Mouse (Mus musculus): ENCODE measurements around the gene Akirin1. TPM values are rescaled to one million over a fixed set of nuclear protein-coding genes. Genes with fewer than 3 reads are reported as not detected.

Akirin1 gene
- 42.5 and 48.7 TPM in 2 replicates for polyA plus RNA-seq (2015; fragmentation: Nextera tagmentation; extraction: Ambion mirVana)

DNA sequence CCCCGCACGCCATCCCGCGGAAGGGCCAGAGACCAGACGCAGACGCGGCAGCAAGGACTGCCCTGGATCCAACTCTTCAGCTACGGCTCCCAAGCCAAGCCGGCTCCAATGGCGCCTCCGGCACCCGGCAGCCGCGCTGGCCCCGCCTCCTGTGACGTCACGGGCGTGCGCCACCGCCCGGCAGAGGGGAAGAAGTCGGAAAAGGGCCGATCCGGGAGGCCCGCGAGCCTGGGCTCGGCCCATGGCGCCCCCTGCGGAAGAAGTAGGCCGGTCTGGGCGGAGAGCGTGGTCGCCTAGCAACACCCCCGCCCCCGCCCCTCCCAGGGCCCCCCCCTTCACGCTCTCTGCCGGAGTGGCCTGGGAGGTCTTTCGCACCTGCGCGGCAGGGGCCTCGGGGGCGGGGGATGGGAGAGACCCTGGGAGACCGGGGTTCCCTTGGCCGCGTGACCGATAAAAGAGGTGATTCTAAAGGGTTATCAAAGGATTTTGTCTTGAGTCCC, at the start of gene Akirin1:
Akirin1 (minus strand) TSS at position 194 of the 500 bp plus-strand sequence.
- Histone ChIP-seq H3K36me3 (no peaks in the 10 kb centered on the region), H3K9ac (peak within 1 kb of the TSS; percentile 85), H3K27me3 (no peaks in the 10 kb centered on the region), H3K4me1 (replicated peaks) (peaks cover 13% of the 10 kb centered on the region), H3K4me3 (peak within 1 kb of the TSS; percentile 72), H3K4me2 (peak within 1 kb of the TSS; percentile 86), H3K9me3 (replicated peaks) (no peaks in the 10 kb centered on the region), H3K27ac (peak within 1 kb of the TSS; percentile 90)
- 0% methylated on average over 42 of the region's 46 CpGs for WGBS
- peak; percentile 99 for ATAC-seq (replicated peaks; ENCODE audit: insufficient number of reproducible peaks, insufficient read depth, low FRiP score, low read depth)

DNA sequence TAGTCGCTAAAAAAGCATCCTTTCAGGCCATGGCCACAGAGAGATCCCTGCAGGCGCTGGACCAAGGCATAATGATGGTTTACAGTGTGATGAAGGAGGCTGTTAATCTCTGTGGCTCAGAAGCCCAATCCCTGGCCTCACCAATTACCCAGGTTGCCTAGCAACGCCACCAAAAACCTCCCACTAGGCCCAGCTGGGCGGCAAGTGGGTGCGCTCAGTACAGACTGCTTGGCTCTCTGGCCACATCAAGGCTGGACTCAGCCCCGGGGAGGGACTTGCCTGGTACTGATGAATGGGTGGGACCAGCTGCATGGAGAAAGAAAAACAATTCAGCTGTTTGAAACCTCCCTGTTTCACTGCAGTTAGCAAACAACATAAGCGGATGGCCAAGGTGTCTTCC, 47.7 kb upstream of the Akirin1 start:
- H3K27ac ChIP-seq: no peak overlapping the region
- no peak overlapping the region for H3K4me3 ChIP-seq
- no peaks in the 10 kb centered on the region for H3K9me3 ChIP-seq (replicated peaks)
- no peak overlapping the region for H3K9ac ChIP-seq
- no peaks in the 10 kb centered on the region for H3K27me3 ChIP-seq
- H3K36me3 ChIP-seq: no peaks in the 10 kb centered on the region
- WGBS: 60% methylated on average over 7 of the region's 7 CpGs
- ATAC-seq (replicated peaks; ENCODE audit: insufficient number of reproducible peaks, insufficient read depth, low FRiP score, low read depth): no peak
- no peak overlapping the region for H3K4me2 ChIP-seq
- no peaks in the 10 kb centered on the region for H3K4me1 ChIP-seq (replicated peaks)

DNA sequence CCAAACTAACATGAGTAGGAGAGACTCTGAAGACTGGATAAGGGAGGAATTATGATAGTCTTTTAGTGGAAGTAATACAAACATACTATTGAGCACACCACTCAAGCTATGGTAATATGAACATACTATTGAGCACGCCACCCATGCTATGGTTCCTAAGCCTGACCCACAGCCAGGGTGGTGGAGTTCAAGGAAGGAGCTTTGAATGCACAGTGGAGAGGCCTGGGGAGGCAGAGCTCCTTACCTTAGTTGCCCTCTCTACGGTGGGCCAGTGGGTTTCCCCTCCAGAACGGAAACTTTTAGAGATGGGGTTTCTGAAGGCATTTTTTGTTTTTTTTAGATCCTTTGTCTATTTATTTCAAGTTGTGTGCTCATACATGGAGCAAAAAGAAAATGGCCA, 47.3 kb upstream of the Akirin1 start:
- WGBS: 87% methylated on average over 3 of the region's 3 CpGs
- Histone ChIP-seq H3K9ac (no peak overlapping the region), H3K4me2 (no peak overlapping the region), H3K36me3 (no peaks in the 10 kb centered on the region), H3K4me1 (replicated peaks) (no peaks in the 10 kb centered on the region), H3K9me3 (replicated peaks) (no peaks in the 10 kb centered on the region), H3K27ac (no peak overlapping the region), H3K27me3 (no peaks in the 10 kb centered on the region), H3K4me3 (no peak overlapping the region)
- no peak for ATAC-seq (replicated peaks; ENCODE audit: insufficient number of reproducible peaks, insufficient read depth, low FRiP score, low read depth)

DNA sequence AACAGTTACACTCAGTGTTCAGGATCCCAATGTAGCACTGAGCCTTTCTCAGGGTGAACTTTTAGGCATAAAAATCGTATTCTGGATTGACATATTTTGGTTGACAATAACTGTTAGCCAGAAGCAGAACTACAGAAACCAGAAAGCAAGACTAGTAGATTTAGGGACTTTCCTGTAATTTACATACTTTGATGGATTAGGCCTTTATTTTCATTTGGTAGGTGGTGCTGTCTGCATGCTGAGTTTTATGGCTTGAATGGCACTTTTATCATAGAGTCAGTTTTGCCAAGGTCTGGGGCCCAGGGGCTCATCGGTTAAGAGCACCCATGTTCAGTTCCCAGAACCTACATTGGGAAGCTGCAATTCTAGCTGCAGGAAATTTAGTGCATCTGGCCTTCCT, 44.9 kb upstream of the Akirin1 start:
- no peak overlapping the region for H3K4me3 ChIP-seq
- no peak for ATAC-seq (replicated peaks; ENCODE audit: insufficient number of reproducible peaks, insufficient read depth, low FRiP score, low read depth)
- no peaks in the 10 kb centered on the region for H3K36me3 ChIP-seq
- H3K4me2 ChIP-seq: no peak overlapping the region
- no peaks in the 10 kb centered on the region for H3K9me3 ChIP-seq (replicated peaks)
- no peak overlapping the region for H3K9ac ChIP-seq
- H3K27me3 ChIP-seq: no peaks in the 10 kb centered on the region
- no peak overlapping the region for H3K27ac ChIP-seq
- no peaks in the 10 kb centered on the region for H3K4me1 ChIP-seq (replicated peaks)
- 74% methylated on average over 2 of the region's 2 CpGs for WGBS

DNA sequence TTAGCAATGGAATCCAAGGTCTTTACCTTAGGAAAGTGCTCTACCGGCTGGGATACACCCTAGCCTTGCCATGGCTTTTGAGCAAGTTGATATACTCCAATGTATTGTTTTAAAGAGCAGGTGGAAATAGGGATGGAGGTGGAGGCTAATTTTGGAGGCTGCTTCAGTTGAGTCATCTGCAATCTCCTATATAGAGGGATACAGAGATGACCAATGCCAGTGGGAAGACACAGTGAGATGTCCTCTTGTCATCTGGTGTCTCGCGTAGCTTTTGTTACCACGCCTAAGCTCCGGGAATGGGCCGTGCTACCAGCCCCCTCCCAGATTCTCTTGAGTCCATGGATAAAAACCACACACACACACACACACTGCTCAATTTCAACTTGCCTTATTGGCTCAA, 43.0 kb upstream of the Akirin1 start:
- WGBS: 96% methylated on average over 6 of the region's 6 CpGs
- no peaks in the 10 kb centered on the region for H3K27me3 ChIP-seq
- no peak overlapping the region for H3K4me2 ChIP-seq
- no peaks in the 10 kb centered on the region for H3K36me3 ChIP-seq
- no peaks in the 10 kb centered on the region for H3K9me3 ChIP-seq (replicated peaks)
- no peak overlapping the region for H3K9ac ChIP-seq
- no peak overlapping the region for H3K27ac ChIP-seq
- H3K4me3 ChIP-seq: no peak overlapping the region
- no peak for ATAC-seq (replicated peaks; ENCODE audit: insufficient number of reproducible peaks, insufficient read depth, low FRiP score, low read depth)
- H3K4me1 ChIP-seq (replicated peaks): peaks cover 4% of the 10 kb centered on the region

DNA sequence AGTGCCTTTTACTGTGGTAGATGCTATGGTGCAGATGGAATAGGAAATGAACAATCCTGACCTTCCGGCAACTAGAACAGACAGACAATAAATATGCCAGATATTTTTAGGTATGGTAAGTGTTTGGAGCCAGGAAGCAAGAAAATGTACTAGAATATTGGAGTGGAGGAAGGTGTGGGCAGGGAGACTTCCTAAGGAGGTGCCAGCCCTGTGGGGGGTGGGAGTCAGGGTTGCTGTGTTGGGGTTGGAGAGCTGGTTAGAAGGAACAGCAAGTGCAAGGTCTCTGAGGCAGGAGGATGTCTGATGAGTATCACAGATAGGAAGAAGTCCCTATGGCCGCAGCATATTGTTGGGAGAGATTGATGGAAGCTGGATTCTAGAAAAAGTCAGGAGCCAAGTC, 42.5 kb upstream of the Akirin1 start:
- H3K36me3 ChIP-seq: no peaks in the 10 kb centered on the region
- H3K27ac ChIP-seq: no peak overlapping the region
- H3K9me3 ChIP-seq (replicated peaks): no peaks in the 10 kb centered on the region
- H3K9ac ChIP-seq: no peak overlapping the region
- 63% methylated on average over 2 of the region's 2 CpGs for WGBS
- H3K4me1 ChIP-seq (replicated peaks): peaks cover 9% of the 10 kb centered on the region
- H3K4me3 ChIP-seq: no peak overlapping the region
- no peak overlapping the region for H3K4me2 ChIP-seq
- H3K27me3 ChIP-seq: no peaks in the 10 kb centered on the region
- ATAC-seq (replicated peaks; ENCODE audit: insufficient number of reproducible peaks, insufficient read depth, low FRiP score, low read depth): no peak

GRCm38 (mm10) chr4:123787191-123787985, 37.2 kb upstream of the Akirin1 start, which contains the start of gene Rhbdl2:
TSS of gene Rhbdl2 (plus strand) at chr4:123787874.
- Histone ChIP-seq H3K27me3 (no peaks in the 10 kb centered on the region), H3K4me2 (peak within 1 kb of the TSS; percentile 61), H3K9ac (peak within 1 kb of the TSS; percentile 21), H3K27ac (peak within 1 kb of the TSS; percentile 37), H3K4me1 (replicated peaks) (peaks cover 14% of the 10 kb centered on the region), H3K4me3 (peak within 1 kb of the TSS; percentile 31), H3K36me3 (no peaks in the 10 kb centered on the region), H3K9me3 (replicated peaks) (no peaks in the 10 kb centered on the region)
- peak; percentile 94 for ATAC-seq (replicated peaks; ENCODE audit: insufficient number of reproducible peaks, insufficient read depth, low FRiP score, low read depth)
- WGBS: 20% methylated on average over 12 of the region's 12 CpGs

- H3K9me3 ChIP-seq (replicated peaks): no peaks in the 10 kb centered on the region
- no peak overlapping the region for H3K4me3 ChIP-seq
- H3K36me3 ChIP-seq: no peaks in the 10 kb centered on the region
- no peak overlapping the region for H3K27ac ChIP-seq
- no peaks in the 10 kb centered on the region for H3K27me3 ChIP-seq
- H3K4me1 ChIP-seq (replicated peaks): no peaks in the 10 kb centered on the region
- ATAC-seq (replicated peaks; ENCODE audit: insufficient number of reproducible peaks, insufficient read depth, low FRiP score, low read depth): no peak
- H3K4me2 ChIP-seq: no peak overlapping the region
- H3K9ac ChIP-seq: no peak overlapping the region
- 70% methylated on average over 4 of the region's 4 CpGs for WGBS
Measured at GRCm38 (mm10) chr4:123768234-123768633, 18.1 kb upstream of the Akirin1 start.

DNA sequence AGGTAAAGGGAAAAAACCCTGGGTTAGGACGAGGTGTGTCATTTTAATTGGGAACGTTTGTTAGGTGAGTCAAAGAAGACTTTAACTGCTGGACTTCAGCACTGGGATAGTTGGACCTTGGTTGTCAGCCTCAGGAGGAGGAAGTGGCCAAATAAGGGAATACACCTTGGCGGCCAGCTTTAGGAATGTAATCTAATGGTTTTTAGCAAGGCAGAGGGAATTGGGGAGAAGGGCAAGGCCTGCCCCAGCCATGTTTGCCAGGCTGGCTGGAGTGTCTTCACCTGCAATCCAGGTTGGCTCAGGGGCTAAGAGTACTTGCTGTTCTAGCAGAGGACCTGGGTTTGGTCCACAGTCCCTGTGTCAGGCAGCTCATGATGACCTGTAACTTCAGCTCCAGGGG, 17.7 kb upstream of the Akirin1 start:
- Histone ChIP-seq H3K9ac (no peak overlapping the region), H3K9me3 (replicated peaks) (no peaks in the 10 kb centered on the region), H3K4me1 (replicated peaks) (no peaks in the 10 kb centered on the region), H3K4me2 (no peak overlapping the region), H3K27ac (no peak overlapping the region), H3K36me3 (no peaks in the 10 kb centered on the region), H3K27me3 (no peaks in the 10 kb centered on the region), H3K4me3 (no peak overlapping the region)
- no peak for ATAC-seq (replicated peaks; ENCODE audit: insufficient number of reproducible peaks, insufficient read depth, low FRiP score, low read depth)
- WGBS: 64% methylated on average over 3 of the region's 3 CpGs

DNA sequence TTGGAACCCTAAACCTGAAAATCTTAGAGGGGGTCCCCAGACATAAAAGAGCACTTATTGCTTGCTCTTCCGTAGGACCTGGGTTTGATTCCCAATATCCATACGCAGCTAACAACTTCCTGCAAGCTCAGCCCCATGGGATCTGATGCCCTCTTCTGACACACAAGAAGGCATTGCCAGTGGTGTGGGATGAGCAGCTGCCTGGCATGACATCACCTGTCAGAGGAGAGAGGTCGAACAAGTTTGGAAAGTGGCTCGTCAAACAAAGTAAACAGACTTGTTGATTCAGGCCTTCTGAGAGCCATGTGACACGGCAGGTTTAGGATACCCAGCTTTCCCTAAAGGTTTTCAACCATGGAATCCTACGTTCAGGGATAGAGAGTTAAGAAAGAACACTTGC, 14.9 kb upstream of the Akirin1 start:
- Histone ChIP-seq H3K4me1 (replicated peaks) (no peaks in the 10 kb centered on the region), H3K36me3 (no peaks in the 10 kb centered on the region), H3K9ac (no peak overlapping the region), H3K4me2 (no peak overlapping the region), H3K27ac (no peak overlapping the region), H3K27me3 (no peaks in the 10 kb centered on the region), H3K4me3 (no peak overlapping the region), H3K9me3 (replicated peaks) (no peaks in the 10 kb centered on the region)
- no peak for ATAC-seq (replicated peaks; ENCODE audit: insufficient number of reproducible peaks, insufficient read depth, low FRiP score, low read depth)
- 65% methylated on average over 6 of the region's 6 CpGs for WGBS

DNA sequence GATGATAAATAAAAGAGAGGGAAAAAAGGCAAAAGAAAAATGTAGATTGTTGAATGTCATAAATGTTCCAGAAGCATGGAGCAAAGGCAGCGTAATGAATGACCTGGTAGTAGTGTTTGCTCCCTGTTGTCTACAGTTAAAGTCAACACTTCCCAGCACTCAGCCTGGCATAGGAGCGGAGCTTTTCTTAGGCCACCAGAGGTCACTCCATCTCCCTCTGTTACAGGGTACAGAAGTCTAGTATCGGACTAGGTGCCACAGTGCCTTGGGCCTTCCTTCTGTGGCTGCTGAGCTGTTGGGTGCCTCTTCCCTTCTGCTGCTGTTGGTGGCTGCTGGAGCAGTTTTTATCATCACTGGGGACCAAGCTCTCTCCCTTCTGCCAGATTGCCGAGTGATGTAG, 8.2 kb upstream of the Akirin1 start:
- Histone ChIP-seq H3K9ac (no peak overlapping the region), H3K4me1 (replicated peaks) (no peaks in the 10 kb centered on the region), H3K27me3 (no peaks in the 10 kb centered on the region), H3K27ac (no peak overlapping the region), H3K9me3 (replicated peaks) (no peaks in the 10 kb centered on the region), H3K4me3 (no peak overlapping the region), H3K4me2 (no peak overlapping the region), H3K36me3 (no peaks in the 10 kb centered on the region)
- no peak for ATAC-seq (replicated peaks; ENCODE audit: insufficient number of reproducible peaks, insufficient read depth, low FRiP score, low read depth)
- WGBS: 44% methylated on average over 4 of the region's 4 CpGs

Data from heart, embryonic 15.5 days (tissue).